Mouse (Mus musculus) stomach, embryonic 16.5 days (tissue): ENCODE results near the gene Nfkbie. TPM values are rescaled to one million over a fixed set of nuclear protein-coding genes. Genes with fewer than 3 reads are reported as not detected.

Experiments used
- ATAC-seq: fragments of 200-750 bp; cut with Nextera tagmentation; 2 replicates; pipeline ENCODE4 v1.8.0; 2017; ENCODE audit warnings: moderate number of reproducible peaks, moderate TSS enrichment; ENCODE audit not compliant: insufficient read depth, low FRiP score
- H3K27ac ChIP-seq: fragments of 300-500 bp; sonication (generic); 2 replicates; pipeline ENCODE4 v1.5.1; 2014; ENCODE audit warnings: low read length
- H3K27me3 ChIP-seq: fragments of 300-500 bp; sonication (generic); 2 replicates; pipeline ENCODE4 v1.6.1; 2014; ENCODE audit warnings: low read length, control low read depth, mixed read lengths; ENCODE audit not compliant: control insufficient read depth, insufficient read depth
- H3K36me3 ChIP-seq: fragments of 300-500 bp; sonication (generic); 2 replicates; pipeline ENCODE4 v1.6.1; 2014; ENCODE audit warnings: low read length; ENCODE audit not compliant: control insufficient read depth, insufficient read depth
- H3K4me1 ChIP-seq: fragments of 300-500 bp; sonication (generic); 2 replicates; pipeline ENCODE4 v1.6.1; 2014; ENCODE audit warnings: low read length, control low read depth, mixed read lengths; ENCODE audit not compliant: control insufficient read depth, insufficient read depth
- H3K4me2 ChIP-seq: fragments of 300-500 bp; sonication (generic); 2 replicates; pipeline ENCODE4 v1.6.1; 2014; ENCODE audit warnings: low read depth, low read length, mixed read lengths
- H3K4me3 ChIP-seq: fragments of 300-500 bp; sonication (generic); replicated peaks from 2 replicates; pipeline ENCODE4 v1.5.1; 2014; ENCODE audit warnings: mild to moderate bottlenecking, low read length
- H3K9ac ChIP-seq: fragments of 300-500 bp; sonication (generic); 2 replicates; pipeline ENCODE4 v1.6.1; 2014; ENCODE audit warnings: low read length
- H3K9me3 ChIP-seq: fragments of 300-500 bp; sonication (generic); replicated peaks from 2 replicates; pipeline ENCODE4 v1.6.1; 2016; ENCODE audit warnings: low read length, control low read depth; ENCODE audit not compliant: control insufficient read depth
- WGBS: fragments of 180-500 bp; shearing (Covaris S2); extraction: QIAGEN DNeasy Blood & Tissue Kit; methylation state at CpG from one replicate; pipeline ENCODE4 v1.1.7; 2014; 5-methylcytosine and 5-hydroxymethylcytosine counted together
- polyA plus RNA-seq: library from polyadenylated mRNA; unstranded; fragments of >200 nt; fragmentation: Nextera tagmentation; extraction: Ambion mirVana; gene quantifications from 2 replicates; pipeline ENCODE4 v1.2.1, GENCODE M21; 2015

Gene Nfkbie
- polyA plus RNA-seq, 1 experiment from 2014 or later = 4.4 TPM

- H3K9ac ChIP-seq = no peak overlapping the region
- peak overlapping the region; percentile 25 for H3K4me2 ChIP-seq
- WGBS = 2% methylated on average over 2 of the region's 2 CpGs
- H3K4me1 ChIP-seq = peaks cover 28% of the 10 kb centered on the region
- no peak; the same call in 1 of the 2 replicates for ATAC-seq
- H3K36me3 ChIP-seq = peaks cover under 1% of the 10 kb centered on the region; the same call in 1 of the 2 replicates
- H3K9me3 ChIP-seq = no peaks in the 10 kb centered on the region
- no peak overlapping the region for H3K4me3 ChIP-seq
- H3K27ac ChIP-seq = peak overlapping the region; percentile 74
- H3K27me3 ChIP-seq = no peaks in the 10 kb centered on the region
Measured at GRCm38 (mm10) chr17:45581567-45581983, 26.1 kb downstream of the Nfkbie start.

- Histone ChIP-seq H3K9ac (no peak overlapping the region), H3K4me3 (no peak overlapping the region), H3K4me2 (no peak overlapping the region), H3K36me3 (peaks cover 6% of the 10 kb centered on the region; the same call in 1 of the 2 replicates), H3K27me3 (no peaks in the 10 kb centered on the region), H3K27ac (no peak overlapping the region), H3K9me3 (no peaks in the 10 kb centered on the region), H3K4me1 (peaks cover 28% of the 10 kb centered on the region)
- 84% methylated on average over 6 of the region's 6 CpGs for WGBS
- ATAC-seq = no peak
Measured at GRCm38 (mm10) chr17:45582188-45582587, 26.7 kb downstream of the Nfkbie start.

GRCm38 (mm10) chr17:45582715-45583355, 27.3 kb downstream of the Nfkbie start:
- H3K9ac ChIP-seq = no peak overlapping the region
- H3K4me2 ChIP-seq = no peak overlapping the region
- peaks cover 7% of the 10 kb centered on the region; the same call in 1 of the 2 replicates for H3K36me3 ChIP-seq
- no peak for ATAC-seq
- H3K4me3 ChIP-seq = no peak overlapping the region
- H3K27me3 ChIP-seq = no peaks in the 10 kb centered on the region
- 53% methylated on average over 6 of the region's 6 CpGs for WGBS
- peaks cover 28% of the 10 kb centered on the region for H3K4me1 ChIP-seq
- no peaks in the 10 kb centered on the region for H3K9me3 ChIP-seq
- H3K27ac ChIP-seq = no peak overlapping the region

- H3K4me2 ChIP-seq = peak overlapping the region; percentile 32; the same call in 1 of the 2 replicates
- no peak overlapping the region for H3K4me3 ChIP-seq
- no peaks in the 10 kb centered on the region for H3K9me3 ChIP-seq
- H3K36me3 ChIP-seq = peaks cover 7% of the 10 kb centered on the region; the same call in 1 of the 2 replicates
- peaks cover 28% of the 10 kb centered on the region for H3K4me1 ChIP-seq
- H3K27me3 ChIP-seq = no peaks in the 10 kb centered on the region
- peak overlapping the region; percentile 61 for H3K9ac ChIP-seq
- ATAC-seq = peak; percentile 53
- 40% methylated on average over 12 of the region's 12 CpGs for WGBS
- peak overlapping the region; percentile 90 for H3K27ac ChIP-seq
Measured at GRCm38 (mm10) chr17:45584096-45584896, 28.8 kb downstream of the Nfkbie start.

- peak overlapping the region; percentile 32; the same call in 1 of the 2 replicates for H3K4me2 ChIP-seq
- H3K27ac ChIP-seq = peak overlapping the region; percentile 90
- H3K4me1 ChIP-seq = peaks cover 28% of the 10 kb centered on the region
- WGBS = 37% methylated on average over 14 of the region's 14 CpGs
- peaks cover 7% of the 10 kb centered on the region; the same call in 1 of the 2 replicates for H3K36me3 ChIP-seq
- H3K4me3 ChIP-seq = no peak overlapping the region
- H3K27me3 ChIP-seq = no peaks in the 10 kb centered on the region
- H3K9ac ChIP-seq = peak overlapping the region; percentile 61
- peak; percentile 60 for ATAC-seq
- no peaks in the 10 kb centered on the region for H3K9me3 ChIP-seq
Measured at GRCm38 (mm10) chr17:45584939-45585678, 29.6 kb downstream of the Nfkbie start.

- Histone ChIP-seq H3K4me1 (peaks cover 27% of the 10 kb centered on the region), H3K9ac (peak overlapping the region; percentile 43; the same call in 1 of the 2 replicates), H3K4me3 (no peak overlapping the region), H3K36me3 (peaks cover 7% of the 10 kb centered on the region; the same call in 1 of the 2 replicates), H3K27ac (peak overlapping the region; percentile 90), H3K27me3 (no peaks in the 10 kb centered on the region), H3K4me2 (no peak overlapping the region), H3K9me3 (no peaks in the 10 kb centered on the region)
- WGBS = 73% methylated on average over 23 of the region's 23 CpGs
- no peak for ATAC-seq
Measured at GRCm38 (mm10) chr17:45585725-45586448, 30.4 kb downstream of the Nfkbie start.

GRCm38 (mm10) chr17:45586449-45586837, 30.9 kb downstream of the Nfkbie start:
- Histone ChIP-seq H3K27me3 (no peaks in the 10 kb centered on the region), H3K4me3 (no peak overlapping the region), H3K27ac (peak overlapping the region; percentile 90; the same call in 1 of the 2 replicates), H3K4me2 (no peak overlapping the region), H3K36me3 (peaks cover 7% of the 10 kb centered on the region; the same call in 1 of the 2 replicates), H3K4me1 (peaks cover 28% of the 10 kb centered on the region), H3K9ac (no peak overlapping the region), H3K9me3 (no peaks in the 10 kb centered on the region)
- ATAC-seq = no peak
- WGBS = 93% methylated on average over 3 of the region's 3 CpGs

- Histone ChIP-seq H3K9ac (no peak overlapping the region), H3K36me3 (peaks cover 7% of the 10 kb centered on the region; the same call in 1 of the 2 replicates), H3K4me1 (peaks cover 43% of the 10 kb centered on the region), H3K27ac (no peak overlapping the region), H3K4me3 (no peak overlapping the region), H3K4me2 (no peak overlapping the region), H3K27me3 (no peaks in the 10 kb centered on the region), H3K9me3 (no peaks in the 10 kb centered on the region)
- WGBS = 94% methylated on average over 7 of the region's 7 CpGs
- ATAC-seq = no peak
Measured at GRCm38 (mm10) chr17:45588370-45588769, 32.9 kb downstream of the Nfkbie start.
